Mouse (Mus musculus) lung, postnatal 14 days (tissue): ENCODE data around the gene Adam21.
"Not testable (repeated sequence)": the region's sequence is repeated elsewhere in the genome, so short reads cannot be mapped to it uniquely, and the experiment has no call there.

Experiments
- DNase-seq: peaks from one replicate; pipeline ENCODE4 v3.0.0; 2021

The Adam21 gene

GRCm38 (mm10) chr12:81568374-81568773 lies at the start of gene Adam21:
Adam21 (minus strand) TSS chr12:81568474.
- no peak for DNase-seq

GRCm38 (mm10) chr12:81616980-81617379 lies 48.7 kb upstream of the Adam21 start:
- DNase-seq, result no peak

- no peak for DNase-seq
These were observed 47.5 kb upstream of the Adam21 start for GRCm38 (mm10) chr12:81615807-81616206.

GRCm38 (mm10) chr12:81609445-81609844 lies 41.2 kb upstream of the Adam21 start:
- no peak for DNase-seq

- DNase-seq, result no peak
These were observed 36.9 kb upstream of the Adam21 start for GRCm38 (mm10) chr12:81604995-81605784.

- no peak for DNase-seq
These were observed 28.4 kb upstream of the Adam21 start for GRCm38 (mm10) chr12:81596547-81597262.

- peak; percentile 92 for DNase-seq
These were observed 26.8 kb upstream of the Adam21 start, which contains the start of gene Med6 for GRCm38 (mm10) chr12:81594902-81595671. Med6 (minus strand) TSS chr12:81595008.

GRCm38 (mm10) chr12:81567931-81568330 lies 343 bp downstream of the Adam21 start:
- DNase-seq, result no peak

GRCm38 (mm10) chr12:81564173-81564572 lies 4.1 kb downstream of the Adam21 start:
- no peak for DNase-seq

GRCm38 (mm10) chr12:81549286-81549685 lies 19.0 kb downstream of the Adam21 start:
- DNase-seq, result no peak

- no peak for DNase-seq
These were observed 21.1 kb downstream of the Adam21 start for GRCm38 (mm10) chr12:81547163-81547562.

- no peak for DNase-seq
These were observed 35.2 kb downstream of the Adam21 start for GRCm38 (mm10) chr12:81533029-81533419.

- DNase-seq, result peak; percentile 82
These were observed 35.8 kb downstream of the Adam21 start, which contains the start of the genes Gm20498 and Synj2bp for GRCm38 (mm10) chr12:81532316-81533028. Gm20498 (minus strand) TSS chr12:81532905. Synj2bp (minus strand) TSS chr12:81532911.

GRCm38 (mm10) chr12:81530587-81530986 lies 37.7 kb downstream of the Adam21 start:
- not testable (repeated sequence) for DNase-seq
